Mouse (Mus musculus) brain, embryonic 14.5 days (tissue): ENCODE measurements around the gene Ctsd.

Experiments
- CTCF ChIP-seq: fragments of 200-500 bp; IDR thresholded peaks from 2 replicates; pipeline ENCODE4 v1.5.1; 2012; ENCODE audit warnings: inconsistent platforms, mild to moderate bottlenecking, moderate library complexity, borderline replicate concordance; ENCODE audit not compliant: insufficient read depth, insufficient read length; ENCODE audit errors: extremely low read depth
- POLR2A ChIP-seq: fragments of 200-500 bp; IDR thresholded peaks from 2 replicates; pipeline ENCODE4 v1.6.1; 2012; ENCODE audit warnings: mild to moderate bottlenecking, inconsistent platforms, borderline replicate concordance; ENCODE audit not compliant: poor library complexity, insufficient read depth, insufficient read length, severe bottlenecking; ENCODE audit errors: extremely low read depth

GRCm38 (mm10) chr7:142413285-142413684 is 25.4 kb upstream of the Ctsd start:
- no peak for TF ChIP-seq POLR2A
- TF ChIP-seq CTCF, result no peak
